Mouse (Mus musculus) liver, adult (tissue): Measurements from ENCODE around the gene Gxylt2.

Experiments
- GATA4 ChIP-seq: IDR thresholded peaks from 2 replicates; pipeline ENCODE4 v1.6.1; 2014; ENCODE audit warnings: mild to moderate bottlenecking, low read length; ENCODE audit not compliant: insufficient replicate concordance

Gene Gxylt2

DNA sequence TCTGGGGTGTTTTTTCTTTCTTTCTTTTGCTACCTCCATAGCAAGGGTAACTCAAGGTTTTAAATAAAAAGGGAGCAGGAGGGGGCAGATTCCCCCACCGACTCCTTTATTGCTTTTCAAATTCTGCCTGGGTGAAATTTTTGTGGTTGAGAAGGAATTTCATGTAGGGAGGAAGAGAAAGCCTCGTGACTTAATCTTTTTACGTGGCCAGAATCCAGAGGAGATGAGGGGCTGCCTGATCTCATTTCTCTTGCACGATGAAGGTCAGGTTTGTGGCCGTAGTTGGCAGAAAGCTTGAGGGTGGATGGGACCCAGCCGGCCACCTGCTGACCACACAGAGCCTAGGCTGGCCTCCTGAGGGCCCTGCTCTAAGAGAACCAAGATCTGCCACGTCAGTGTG is 3.0 kb downstream of the Gxylt2 start:
- TF ChIP-seq GATA4 = no peak

DNA sequence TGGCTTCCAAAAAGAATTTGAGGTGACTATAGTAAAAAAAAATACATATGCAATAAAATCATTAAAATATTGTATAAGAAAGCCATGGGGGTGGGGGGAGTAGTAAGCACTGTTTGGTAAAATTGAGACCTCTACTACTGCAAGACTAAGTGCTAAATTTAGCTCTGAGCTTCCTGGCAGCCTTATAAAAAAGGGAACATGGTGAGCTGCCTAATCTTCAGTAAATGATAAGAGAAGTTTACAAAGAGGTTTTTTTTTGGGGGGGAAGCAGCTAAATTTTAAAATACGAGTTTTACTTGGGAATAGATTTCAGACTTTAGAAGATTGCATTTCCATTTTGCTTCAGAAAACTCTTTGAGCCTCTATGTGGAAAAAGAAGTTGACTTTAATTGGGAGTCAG is 3.7 kb downstream of the Gxylt2 start:
- TF ChIP-seq GATA4 = no peak

DNA sequence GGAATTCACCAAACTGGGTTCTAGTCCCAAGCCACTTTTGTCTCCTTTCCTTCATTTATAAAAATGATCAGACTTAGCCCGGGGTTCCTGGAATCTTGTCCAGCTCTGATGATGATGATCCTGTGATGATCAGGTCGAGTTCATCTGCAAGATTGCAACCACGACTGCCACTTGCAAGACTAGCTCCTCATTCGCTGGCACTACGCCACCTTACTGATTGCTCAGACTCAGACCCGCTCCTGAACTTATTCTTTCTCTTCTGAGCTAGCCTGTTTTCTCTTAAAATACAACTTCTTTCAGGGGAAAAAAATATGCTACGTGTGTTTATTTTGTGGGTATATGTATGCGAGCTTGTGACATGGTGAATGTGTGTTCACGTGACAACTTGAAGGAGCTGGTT is 4.5 kb downstream of the Gxylt2 start:
- no peak for TF ChIP-seq GATA4

DNA sequence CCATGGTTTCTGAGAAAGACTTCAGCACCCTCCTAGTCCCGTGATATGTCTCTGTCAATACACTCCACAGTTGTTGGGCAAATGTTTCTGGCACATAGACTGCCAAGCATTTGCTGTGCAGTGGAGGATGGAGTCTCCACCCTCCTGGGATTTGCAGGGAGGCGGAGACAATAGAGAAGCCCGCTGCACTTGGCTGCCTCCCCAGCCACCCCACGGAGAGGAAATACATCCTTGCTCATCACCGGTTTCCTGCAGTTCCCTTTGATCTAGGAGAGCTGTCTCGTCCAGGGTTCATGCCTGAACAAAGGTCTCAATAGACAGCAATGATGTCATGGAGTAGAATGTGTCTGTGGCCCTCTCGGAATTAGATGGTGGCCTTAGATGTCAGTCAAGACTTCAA is 4.9 kb downstream of the Gxylt2 start:
- TF ChIP-seq GATA4 = no peak

GRCm38 (mm10) chr6:100710170-100710569 is 5.6 kb downstream of the Gxylt2 start:
- TF ChIP-seq GATA4 = no peak

DNA sequence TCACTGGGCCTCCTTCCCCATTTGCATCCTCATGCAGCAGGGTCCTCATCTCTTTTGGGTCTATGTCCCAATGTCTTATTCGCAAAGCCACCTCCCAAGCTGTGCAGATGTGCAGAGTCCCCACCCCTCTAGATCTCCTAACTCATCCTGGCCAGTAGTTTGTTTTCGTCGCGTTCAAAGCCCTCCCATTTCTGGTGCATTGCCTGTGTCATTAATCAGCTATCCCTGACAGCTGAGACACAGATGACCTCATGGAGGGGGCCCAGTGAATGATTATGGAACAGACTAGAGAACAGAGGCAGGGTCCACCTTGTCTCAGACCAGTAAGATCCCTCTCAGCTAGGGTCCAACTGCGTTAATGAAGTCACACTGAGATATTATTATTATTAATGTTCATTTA is 6.3 kb downstream of the Gxylt2 start:
- TF ChIP-seq GATA4 = no peak

DNA sequence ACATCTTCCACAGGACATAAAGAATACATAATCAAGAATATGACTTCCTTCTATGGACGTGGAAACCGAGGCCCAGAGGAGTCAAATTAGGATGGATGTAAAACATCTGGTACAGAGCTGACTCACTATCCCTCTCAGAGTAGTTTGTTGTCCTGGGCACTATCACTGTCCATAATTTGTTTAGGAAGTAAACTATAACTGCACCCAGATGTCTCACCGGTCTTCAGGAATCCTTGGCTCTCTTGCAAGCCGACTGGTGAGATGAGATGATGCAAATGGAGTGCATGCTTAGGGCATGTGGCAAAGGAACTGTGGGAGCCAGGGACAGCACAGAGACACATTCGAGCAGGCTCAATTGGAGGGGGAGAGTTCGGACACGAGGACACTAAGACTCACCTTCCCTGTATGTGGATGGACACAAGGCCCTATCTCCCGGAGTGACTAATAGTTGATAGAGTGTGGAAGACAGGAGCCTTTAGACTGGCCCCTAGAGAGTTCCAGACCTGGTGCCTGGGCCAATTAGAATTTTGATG is 10.8 kb downstream of the Gxylt2 start:
- TF ChIP-seq GATA4 = no peak

DNA sequence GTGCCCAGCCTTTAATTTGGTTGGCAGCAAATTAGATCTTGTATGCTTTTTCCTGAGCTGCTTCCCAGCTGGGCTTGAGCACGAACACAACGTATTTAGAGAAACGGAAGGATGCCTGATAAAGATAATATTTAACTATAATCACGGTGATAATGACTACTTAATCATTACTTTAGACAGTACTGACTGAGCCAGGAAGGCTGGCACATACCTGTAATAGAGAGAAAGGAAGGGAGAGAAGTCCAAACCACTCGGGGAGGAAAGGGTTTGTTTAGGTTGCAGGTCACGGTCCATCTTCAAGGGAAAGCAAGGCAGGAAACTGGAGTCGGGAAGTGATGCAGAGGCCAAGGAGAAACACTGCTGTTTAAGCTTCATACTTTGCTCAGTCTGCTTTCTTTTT is 11.6 kb downstream of the Gxylt2 start:
- TF ChIP-seq GATA4 = no peak

DNA sequence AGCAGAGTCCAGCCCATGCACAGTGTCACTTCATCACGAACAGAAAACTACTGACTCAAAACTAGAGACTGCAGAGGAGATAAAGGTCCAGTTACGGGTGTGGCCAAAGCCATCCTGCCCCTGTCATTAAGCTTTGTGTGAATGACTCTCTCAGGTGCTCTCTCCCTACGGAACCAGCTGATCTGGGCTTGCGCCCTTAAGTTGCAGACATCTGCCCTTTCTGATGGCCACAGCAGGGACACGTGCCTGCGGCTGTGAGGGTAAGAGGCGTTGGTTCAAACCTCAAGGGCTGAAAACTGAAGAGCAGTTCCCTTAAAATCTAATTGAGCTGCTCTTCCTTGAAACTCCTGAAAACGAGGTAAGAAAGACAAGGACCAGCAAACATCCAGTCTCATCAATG is 12.3 kb downstream of the Gxylt2 start:
- no peak for TF ChIP-seq GATA4

- no peak for TF ChIP-seq GATA4
Measured at GRCm38 (mm10) chr6:100720098-100720501, 15.6 kb downstream of the Gxylt2 start.

- no peak for TF ChIP-seq GATA4
Measured at GRCm38 (mm10) chr6:100720882-100721721, 16.6 kb downstream of the Gxylt2 start.

- no peak for TF ChIP-seq GATA4
Measured at GRCm38 (mm10) chr6:100731996-100732375, 27.5 kb downstream of the Gxylt2 start.

DNA sequence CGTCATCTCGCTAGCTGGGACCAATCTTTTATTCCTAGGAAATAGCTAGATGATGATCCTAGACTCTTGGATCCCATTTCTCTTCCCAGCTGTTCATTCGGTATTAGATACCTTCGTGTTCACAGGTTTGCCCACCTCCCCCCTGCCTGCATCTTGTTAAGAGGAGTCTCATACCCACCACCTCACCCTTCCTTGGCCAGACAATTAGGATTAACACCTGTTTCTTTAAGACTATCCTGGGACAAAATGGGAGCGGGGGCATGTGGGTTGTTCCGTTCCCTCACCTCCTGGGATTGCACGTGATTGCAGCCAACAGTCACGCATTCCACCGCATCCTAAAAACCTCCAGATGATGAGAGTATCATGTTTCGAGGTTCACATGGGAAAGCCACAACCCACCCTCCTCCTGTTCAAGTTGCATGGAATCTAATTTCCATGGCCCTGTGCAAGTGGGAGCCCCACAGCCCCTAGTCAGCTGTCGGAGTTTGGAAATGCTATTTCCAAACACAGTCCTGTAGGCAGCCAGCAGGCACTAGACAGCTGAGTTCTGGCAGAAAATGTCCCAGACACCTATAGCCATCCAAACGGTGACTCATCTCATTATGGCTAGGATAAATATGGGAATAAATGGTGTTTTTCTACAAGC is 28.0 kb downstream of the Gxylt2 start:
- no peak for TF ChIP-seq GATA4

DNA sequence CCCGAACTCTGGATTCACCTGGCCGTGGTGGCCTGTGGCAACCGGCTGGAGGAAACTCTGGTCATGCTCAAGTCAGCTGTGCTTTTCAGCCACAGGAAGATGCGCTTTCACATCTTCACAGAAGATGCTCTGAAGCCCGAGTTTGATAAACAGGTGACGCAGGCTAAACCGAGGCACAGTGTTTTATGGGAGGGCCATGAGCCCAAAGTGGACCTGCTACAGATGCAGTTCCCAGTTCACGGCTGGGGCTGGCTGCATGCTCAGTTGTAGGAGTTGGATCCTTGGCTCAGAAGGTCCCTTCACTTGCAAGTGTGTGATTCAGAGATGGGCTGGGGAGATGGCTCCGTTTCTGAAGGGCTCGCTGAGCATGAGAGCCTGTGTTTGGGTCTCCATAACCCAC is 28.7 kb downstream of the Gxylt2 start:
- no peak for TF ChIP-seq GATA4

GRCm38 (mm10) chr6:100734321-100734720 is 29.8 kb downstream of the Gxylt2 start:
- no peak for TF ChIP-seq GATA4

DNA sequence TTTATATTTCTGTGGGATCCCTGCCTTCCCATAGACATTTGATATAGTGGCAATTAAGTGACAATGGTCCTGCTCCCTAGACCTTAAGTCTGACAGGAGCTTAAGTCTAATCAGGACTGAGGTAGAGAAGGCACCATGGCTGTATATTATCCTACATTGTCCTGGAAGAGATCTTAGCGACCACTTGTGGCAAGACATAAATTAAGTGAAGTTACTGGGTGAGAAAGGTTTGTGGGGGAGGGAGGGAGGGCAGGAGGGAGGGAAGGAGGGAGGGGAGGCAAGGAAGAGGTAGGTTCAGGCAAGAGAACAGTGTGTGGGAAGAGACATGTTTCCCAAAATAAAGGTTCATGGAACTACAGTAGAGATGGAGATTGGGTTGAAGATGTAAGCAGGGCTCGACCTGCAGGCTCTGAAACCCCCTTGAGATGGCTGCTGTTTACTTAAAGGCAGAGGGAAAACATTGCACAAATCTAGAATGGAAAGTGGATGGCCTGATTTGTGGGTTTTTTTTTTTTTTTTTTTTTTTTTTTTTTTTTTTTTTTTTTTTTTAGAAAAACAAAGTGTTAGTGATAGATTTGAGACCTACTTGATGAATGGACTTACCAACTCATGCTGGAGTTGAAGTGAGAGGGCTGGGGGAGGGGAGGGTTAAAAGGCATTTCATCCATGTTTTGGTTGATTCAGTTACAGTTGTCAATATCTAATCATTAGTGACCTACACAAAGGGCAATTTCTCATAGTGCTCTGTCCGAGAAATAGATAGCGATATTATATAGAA is 54.1 kb downstream of the Gxylt2 start:
- no peak for TF ChIP-seq GATA4

GRCm38 (mm10) chr6:100767756-100768155 is 63.2 kb downstream of the Gxylt2 start:
- no peak for TF ChIP-seq GATA4
